Mouse (Mus musculus) frontal cortex, postnatal 36 days (tissue): ENCODE measurements at regions not wholly inside any gene's neighbourhood (a gene's known extent, or its start where the extent isn't known, plus 50 kb on each side); places are given as distances from the start of the nearest gene placed in this dataset.

Source experiments
- DNase-seq, 2 experiments: peaks; one replicate each; pipeline ENCODE4 v3.0.0; 2022; ENCODE audit warnings: low spot score in 2 of 2

- no peak for DNase-seq
Observed at GRCm38 (mm10) chr2:179000448-179001081, 441.7 kb upstream of the Cdh4 start.

- no peak for DNase-seq
Observed at GRCm38 (mm10) chr2:179007766-179008165, 434.5 kb upstream of the Cdh4 start.

- DNase-seq: no peak
Observed at GRCm38 (mm10) chr2:179013891-179014593, 428.2 kb upstream of the Cdh4 start.

- DNase-seq: no peak
Observed at GRCm38 (mm10) chr2:179022675-179023194, 419.5 kb upstream of the Cdh4 start.

GRCm38 (mm10) chr2:179024225-179024624 lies 418.0 kb upstream of the Cdh4 start:
- no peak for DNase-seq

GRCm38 (mm10) chr2:179033171-179033570 lies 409.1 kb upstream of the Cdh4 start:
- no peak for DNase-seq

- DNase-seq: no peak
Observed at GRCm38 (mm10) chr2:179035446-179035845, 406.8 kb upstream of the Cdh4 start.

GRCm38 (mm10) chr2:179039697-179040096 lies 402.5 kb upstream of the Cdh4 start:
- DNase-seq: peak in 1 of 2 experiments; percentile 20

- DNase-seq: peak; percentile 21 to 43
Observed at GRCm38 (mm10) chr2:179043671-179044070, 398.6 kb upstream of the Cdh4 start.

- no peak for DNase-seq
Observed at GRCm38 (mm10) chr2:179045361-179045760, 396.9 kb upstream of the Cdh4 start.

- no peak for DNase-seq
Observed at GRCm38 (mm10) chr2:179054441-179054840, 387.8 kb upstream of the Cdh4 start.

- DNase-seq: no peak
Observed at GRCm38 (mm10) chr2:179064616-179065015, 377.6 kb upstream of the Cdh4 start.

GRCm38 (mm10) chr2:179069520-179069919 lies 372.7 kb upstream of the Cdh4 start:
- no peak for DNase-seq

GRCm38 (mm10) chr2:179070346-179070745 lies 371.9 kb upstream of the Cdh4 start:
- peak; percentile 6 to 34 for DNase-seq

- no peak for DNase-seq
Observed at GRCm38 (mm10) chr2:179080462-179081274, 361.6 kb upstream of the Cdh4 start.

GRCm38 (mm10) chr2:179086915-179087314 lies 355.3 kb upstream of the Cdh4 start:
- DNase-seq: no peak

- DNase-seq: no peak
Observed at GRCm38 (mm10) chr2:179091480-179091879, 350.8 kb upstream of the Cdh4 start.

GRCm38 (mm10) chr2:179093996-179094395 lies 348.2 kb upstream of the Cdh4 start:
- peak in 1 of 2 experiments; percentile 1 for DNase-seq

GRCm38 (mm10) chr2:179095981-179096380 lies 346.2 kb upstream of the Cdh4 start:
- DNase-seq: no peak

- DNase-seq: no peak
Observed at GRCm38 (mm10) chr2:179096861-179097260, 345.4 kb upstream of the Cdh4 start.

- DNase-seq: no peak
Observed at GRCm38 (mm10) chr2:179099783-179100182, 342.4 kb upstream of the Cdh4 start.

- no peak for DNase-seq
Observed at GRCm38 (mm10) chr2:179103114-179103513, 339.1 kb upstream of the Cdh4 start.
